Mouse (Mus musculus): ENCODE data around the gene Gm21708. TPM values are rescaled to one million over a fixed set of nuclear protein-coding genes. Genes with fewer than 3 reads are reported as not detected.

Gm21708 gene
- not detected in 2 replicates for polyA plus RNA-seq (2021; fragmentation: Nextera tagmentation)
- long read RNA-seq, experiment 1, result 0 reads
- long read RNA-seq, experiment 2, result 0 reads

GRCm38 (mm10) chrY:3410067-3410466 is at the start of gene Gm21708, which contains the start of gene Gm21704:
Gm21708 (minus strand) TSS chrY:3410167.
Gm21704 (minus strand) TSS chrY:3410167.

Other genes with a start within 250 kb of the Gm21708 start
- gene Gm21677, start 103.7 kb downstream of the Gm21708 start, polyA plus RNA-seq (2021; fragmentation: Nextera tagmentation), result not detected in 2 replicates
- gene Gm21693, start 64.8 kb downstream of the Gm21708 start, polyA plus RNA-seq (2021; fragmentation: Nextera tagmentation), result not detected in 2 replicates
- not detected in 2 replicates for gene Gm21704, start within 50 bp of the Gm21708 start, polyA plus RNA-seq (2021; fragmentation: Nextera tagmentation)

All from left cerebral cortex, adult 6 months (tissue).